Mouse (Mus musculus) frontal cortex, adult 2 months (tissue): ENCODE data around the gene Il20rb. TPM values are rescaled to one million over a fixed set of nuclear protein-coding genes. Genes with fewer than 3 reads are reported as not detected.

Experiments used
- DNase-seq, 2 experiments: peaks; one replicate each; pipeline ENCODE4 v3.0.0; 2022; ENCODE audit warnings: low spot score in 1 of 2; ENCODE audit errors: extremely low spot score in 1 of 2
- polyA plus RNA-seq: library from polyadenylated mRNA; depleted of rRNA; stranded (reverse); fragments of >200 nt; gene quantifications from 2 replicates; pipeline ENCODE4 v1.2.3, GENCODE M21; 2012

Il20rb gene
- polyA plus RNA-seq, 1 experiment: 1.5 TPM

DNA sequence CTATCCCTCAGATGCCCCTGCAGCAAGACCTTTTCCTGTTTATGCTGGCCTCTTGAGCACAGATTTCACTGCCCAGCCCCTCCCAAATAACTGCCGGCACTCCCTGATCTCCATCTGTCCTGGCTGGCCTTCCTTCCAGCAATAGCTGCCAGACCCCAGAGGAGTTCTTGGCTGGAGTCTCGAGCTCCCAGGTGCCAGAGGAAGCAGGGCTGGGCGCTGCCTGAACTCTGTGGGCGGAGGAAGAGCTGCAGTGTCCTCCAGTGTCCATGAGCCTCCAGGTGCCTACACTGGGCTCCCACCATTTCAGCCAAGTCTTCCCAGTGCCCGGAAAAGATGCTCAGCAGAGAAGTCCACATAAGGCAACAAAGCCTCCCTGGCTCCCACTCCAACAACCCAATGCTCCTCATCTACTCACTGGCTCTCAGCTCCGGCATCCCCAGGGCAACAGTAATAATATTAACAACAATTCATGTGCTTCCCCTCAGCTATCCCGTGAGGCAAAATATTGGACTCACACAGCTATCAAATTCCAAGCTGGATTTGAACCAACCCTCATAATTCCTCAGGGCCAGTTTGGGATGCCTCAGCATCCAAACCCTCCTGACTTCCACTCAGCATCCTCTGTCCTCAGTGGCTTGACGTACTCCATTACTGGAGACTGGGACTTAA is 15.5 kb downstream of the Il20rb start:
- DNase-seq: no peak

DNA sequence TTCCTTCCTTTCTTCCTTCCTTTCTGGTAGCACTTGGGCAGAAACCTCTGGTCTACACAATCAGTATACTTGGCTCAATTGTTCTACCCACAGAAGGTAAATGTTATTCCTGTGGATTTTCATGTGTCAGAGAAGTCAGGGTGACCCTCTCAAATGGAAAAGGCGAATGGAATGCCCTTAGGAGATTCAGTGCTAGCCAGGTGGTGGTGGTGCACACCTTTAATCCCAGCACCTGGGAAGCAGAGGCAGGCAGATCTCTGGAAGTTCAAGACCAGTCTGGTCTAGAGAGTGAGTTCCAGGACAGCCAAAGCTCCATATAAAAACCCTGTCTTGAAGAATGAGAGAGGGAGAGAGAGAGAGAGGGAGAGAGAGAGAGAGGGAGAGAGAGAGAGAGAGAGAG is 16.4 kb downstream of the Il20rb start:
- DNase-seq: no peak

DNA sequence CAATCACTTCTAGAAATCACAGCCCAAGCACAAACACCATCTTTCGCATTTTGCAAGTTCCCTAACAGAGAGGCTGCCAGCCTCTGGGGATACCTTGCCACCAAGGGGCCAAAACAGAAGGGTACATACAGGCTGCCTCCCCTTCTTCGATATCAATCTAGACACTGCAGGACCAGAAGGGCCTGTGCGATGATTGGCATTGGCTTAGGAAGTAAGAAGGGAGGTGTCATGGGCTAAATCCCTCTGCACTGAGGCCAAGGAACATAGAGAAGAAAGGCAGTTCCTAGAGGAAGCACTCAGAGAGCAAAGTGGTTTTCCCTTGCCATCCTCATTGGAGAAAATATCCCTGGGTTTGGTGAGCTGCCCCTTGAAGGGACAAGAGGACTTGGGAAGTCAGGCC is 16.9 kb downstream of the Il20rb start:
- DNase-seq: no peak

DNA sequence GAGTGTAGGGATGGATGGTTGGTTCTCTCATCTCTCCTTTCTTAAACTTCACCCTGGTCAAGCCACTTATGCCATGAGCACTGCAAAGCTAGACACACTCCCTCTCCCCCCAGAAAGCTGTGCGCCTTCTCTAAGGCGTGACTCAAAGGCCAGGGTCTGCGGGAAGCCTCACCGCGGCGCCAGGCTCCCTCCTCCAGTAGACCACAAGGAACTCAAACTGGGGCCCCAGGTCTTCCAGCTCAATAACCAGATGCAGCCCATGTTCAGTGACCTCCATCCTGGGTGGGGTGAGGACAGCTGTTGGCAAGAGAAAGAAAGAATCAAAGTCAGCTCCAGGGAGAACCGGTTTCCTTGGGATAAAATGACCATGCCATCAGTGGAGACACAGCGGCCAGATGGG is 18.4 kb downstream of the Il20rb start:
- DNase-seq: no peak

DNA sequence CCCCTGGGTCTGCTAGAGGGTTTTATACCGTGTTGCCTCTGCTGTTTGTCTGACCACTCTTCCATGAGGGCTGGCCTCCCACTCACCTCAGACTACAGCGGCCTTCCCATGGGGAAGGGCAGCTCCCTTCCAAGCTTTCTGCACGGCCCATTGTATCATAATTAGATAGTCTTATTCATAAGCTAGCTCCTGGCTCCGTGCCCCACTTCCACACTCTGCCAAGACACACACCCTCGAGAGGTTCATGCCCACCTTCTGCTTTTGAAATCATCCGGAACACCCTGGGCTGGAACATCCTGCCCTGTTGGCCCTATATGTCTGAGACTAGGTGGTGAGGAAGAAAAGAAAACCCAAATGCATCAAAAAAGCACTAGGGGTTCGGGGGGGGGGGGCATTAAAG is 18.9 kb downstream of the Il20rb start:
- peak in 1 of 2 experiments; percentile 28 for DNase-seq

DNA sequence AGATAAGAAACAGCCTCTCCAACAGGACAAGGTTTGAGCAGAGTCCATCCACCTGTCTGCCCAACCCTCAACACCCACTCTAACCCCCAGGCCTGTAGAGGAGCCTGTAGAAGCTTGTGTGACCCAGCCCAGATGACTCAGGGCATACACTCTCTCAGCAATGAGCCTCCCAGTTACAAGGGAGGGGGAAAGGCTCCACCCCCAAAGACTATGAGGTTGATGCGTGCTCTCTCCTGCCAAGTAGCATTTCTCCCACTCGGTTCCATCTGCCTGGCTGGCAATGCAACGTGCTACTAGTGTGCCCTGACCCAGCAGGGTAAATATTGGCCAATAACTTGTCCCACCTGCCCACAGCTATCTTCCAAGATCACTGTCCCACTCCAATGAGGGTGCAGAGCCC is 19.8 kb downstream of the Il20rb start:
- DNase-seq: no peak

DNA sequence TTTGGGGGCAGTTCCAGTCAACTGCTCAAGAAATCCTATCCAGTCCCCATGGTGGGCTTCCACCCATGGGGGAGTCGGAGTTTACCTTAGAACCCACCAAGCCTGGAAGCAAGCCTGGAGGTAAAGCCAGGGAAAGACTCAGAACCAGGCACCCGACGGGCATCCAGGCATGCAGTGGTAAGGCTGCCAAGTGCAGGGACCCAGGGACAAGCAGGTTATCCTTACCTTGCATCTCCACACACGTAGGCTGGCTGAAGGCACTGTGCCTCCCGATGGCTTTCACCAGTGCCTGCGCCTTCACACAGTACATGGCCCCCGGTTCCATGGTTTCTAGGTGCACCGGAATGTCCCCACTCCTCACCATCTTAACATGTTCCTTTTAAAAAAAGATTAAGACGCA is 20.6 kb downstream of the Il20rb start:
- DNase-seq: no peak

DNA sequence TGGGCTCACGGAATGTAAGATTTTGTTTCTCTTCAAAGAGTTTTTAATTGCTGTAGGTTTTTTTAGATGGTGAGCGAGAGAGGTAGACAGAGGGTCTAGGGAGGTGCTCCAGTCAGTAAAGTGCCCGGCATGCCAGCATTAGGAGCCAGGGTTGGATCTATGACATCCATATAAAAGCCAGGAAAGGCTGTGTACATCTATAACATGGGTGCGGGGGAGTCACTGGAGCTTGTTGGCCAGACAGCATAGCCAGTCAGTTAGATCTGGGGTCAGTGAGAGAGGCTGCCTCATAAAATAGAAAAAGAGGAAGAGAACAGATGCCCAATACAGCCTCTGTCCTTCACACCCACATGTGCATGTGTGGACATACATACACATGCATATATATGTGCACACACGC is 21.2 kb downstream of the Il20rb start:
- DNase-seq: no peak

DNA sequence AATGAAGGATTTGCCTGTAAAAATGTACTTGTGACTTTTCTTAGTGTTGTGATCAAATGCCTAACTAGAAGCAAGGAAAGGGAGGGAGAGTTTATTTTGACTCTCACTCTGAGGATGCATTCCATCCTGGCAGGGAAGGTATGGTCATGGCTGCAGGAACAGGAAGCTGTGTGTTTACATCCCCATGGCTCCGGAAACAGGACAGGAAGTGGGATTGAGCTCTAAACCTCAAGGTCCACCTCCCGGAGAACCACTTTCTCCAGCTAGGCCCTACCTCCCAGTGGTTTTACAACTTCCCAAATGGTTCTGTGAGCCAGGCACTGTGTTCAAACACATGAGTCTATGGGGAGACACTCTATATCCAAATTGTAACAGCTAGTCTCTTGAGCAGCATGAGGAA is 22.8 kb downstream of the Il20rb start:
- DNase-seq: no peak

DNA sequence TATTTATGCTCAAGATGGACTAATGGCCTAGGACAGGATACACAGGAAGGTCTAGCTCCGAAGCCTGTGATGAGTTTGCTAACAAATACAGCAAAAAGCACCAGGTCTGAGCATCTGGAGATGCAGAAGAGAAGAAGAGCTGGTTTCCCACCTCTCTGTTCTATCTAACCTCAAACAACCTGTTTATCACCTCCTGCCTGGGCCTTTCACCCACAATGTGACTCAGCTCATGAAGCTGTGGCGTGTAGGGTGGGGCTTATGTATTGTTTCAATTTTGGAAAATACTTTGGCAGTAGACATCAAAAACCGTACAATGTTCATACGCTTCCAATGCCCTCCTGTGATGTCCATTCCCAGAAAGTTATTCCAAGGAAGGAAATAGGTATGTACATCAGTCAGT is 24.5 kb downstream of the Il20rb start:
- no peak for DNase-seq

DNA sequence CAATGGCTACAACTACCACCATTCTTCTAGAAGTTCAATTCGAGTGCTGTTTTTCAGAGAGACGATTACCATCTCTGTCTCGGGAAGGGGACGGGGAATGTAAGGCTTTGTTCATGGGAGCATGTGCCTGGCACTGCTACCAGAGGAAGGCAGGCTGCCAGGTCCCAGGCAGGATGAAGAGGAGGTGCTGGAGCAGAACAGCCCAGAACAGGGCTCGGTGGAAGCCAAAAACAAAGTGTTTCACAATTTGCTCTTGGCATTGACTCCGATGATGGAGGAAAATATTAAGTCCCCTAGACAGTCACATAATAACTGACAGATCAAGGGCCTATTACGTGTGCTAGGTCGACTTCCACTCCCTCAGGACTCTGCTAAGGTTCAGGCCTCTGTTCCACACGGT is 24.9 kb downstream of the Il20rb start:
- DNase-seq: peak in 1 of 2 experiments; percentile 57

DNA sequence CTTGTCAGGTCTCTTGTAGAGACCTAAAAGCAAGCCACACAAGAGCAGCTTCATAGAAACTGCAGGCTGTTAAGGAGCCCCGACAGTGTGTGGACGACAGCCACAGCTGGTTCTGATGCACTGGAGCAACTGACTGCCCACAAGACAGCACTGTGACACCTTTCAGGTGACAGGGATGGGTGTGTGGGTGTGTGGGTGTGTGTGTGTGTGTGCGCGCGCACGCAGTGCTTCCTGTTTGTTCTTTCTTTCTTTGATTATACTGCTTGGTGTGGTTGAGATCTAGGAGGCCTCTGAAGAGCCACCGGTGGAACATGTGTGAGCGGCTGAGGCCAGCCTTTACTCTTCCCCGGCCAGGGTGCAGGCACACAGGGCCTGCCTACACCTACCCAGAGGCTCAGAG is 26.4 kb downstream of the Il20rb start:
- DNase-seq: no peak

DNA sequence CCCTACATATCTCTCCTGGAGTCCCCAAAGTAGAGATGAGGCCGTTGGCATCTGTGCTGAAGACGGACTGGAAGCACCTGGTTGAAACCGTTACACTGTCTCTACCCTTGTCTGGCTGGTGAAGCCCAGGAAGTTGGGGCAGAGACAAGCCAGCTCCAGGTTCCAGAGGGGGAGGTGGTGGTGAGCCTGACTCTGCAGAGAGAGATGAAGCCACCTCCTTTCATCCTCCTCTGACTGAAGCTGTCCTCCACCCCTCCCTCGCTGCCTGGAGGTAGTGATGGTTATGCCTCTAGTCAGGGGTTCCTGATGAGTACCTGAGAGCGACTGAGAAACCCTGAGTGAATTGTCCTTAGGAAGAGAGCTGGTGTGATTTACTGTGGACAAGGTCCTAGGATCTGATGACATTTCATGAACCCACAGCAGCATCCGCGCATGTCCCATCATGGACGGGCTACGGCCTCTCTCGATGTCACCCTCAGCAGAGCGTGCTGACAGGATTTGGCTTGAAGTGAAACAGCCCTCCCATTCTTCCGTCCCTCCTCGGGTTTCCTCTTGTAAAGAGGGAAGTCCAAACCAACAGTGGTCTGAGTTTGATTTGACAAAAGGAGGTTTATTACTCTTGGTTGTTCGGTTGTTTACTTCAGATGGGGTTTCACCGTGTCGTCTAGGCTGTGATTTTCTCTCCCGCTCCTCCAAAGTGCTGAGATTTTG is 28.5 kb downstream of the Il20rb start:
- DNase-seq: no peak

DNA sequence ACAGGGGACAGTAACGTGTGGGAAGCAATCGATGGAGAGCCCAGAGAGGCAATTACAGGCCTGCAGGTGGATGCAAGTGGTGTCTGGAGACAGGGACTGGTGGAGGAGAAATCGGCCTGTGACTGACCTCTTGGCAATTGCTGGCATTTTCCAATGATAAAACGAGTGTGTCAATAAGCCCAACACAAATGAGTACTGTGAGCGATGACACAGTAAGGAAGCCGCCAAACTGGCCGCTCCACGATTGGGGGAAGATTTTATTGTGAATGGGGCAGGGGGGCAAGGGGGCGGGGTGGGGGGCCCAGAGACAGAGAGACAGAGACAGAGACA is 32.0 kb downstream of the Il20rb start:
- DNase-seq: no peak

DNA sequence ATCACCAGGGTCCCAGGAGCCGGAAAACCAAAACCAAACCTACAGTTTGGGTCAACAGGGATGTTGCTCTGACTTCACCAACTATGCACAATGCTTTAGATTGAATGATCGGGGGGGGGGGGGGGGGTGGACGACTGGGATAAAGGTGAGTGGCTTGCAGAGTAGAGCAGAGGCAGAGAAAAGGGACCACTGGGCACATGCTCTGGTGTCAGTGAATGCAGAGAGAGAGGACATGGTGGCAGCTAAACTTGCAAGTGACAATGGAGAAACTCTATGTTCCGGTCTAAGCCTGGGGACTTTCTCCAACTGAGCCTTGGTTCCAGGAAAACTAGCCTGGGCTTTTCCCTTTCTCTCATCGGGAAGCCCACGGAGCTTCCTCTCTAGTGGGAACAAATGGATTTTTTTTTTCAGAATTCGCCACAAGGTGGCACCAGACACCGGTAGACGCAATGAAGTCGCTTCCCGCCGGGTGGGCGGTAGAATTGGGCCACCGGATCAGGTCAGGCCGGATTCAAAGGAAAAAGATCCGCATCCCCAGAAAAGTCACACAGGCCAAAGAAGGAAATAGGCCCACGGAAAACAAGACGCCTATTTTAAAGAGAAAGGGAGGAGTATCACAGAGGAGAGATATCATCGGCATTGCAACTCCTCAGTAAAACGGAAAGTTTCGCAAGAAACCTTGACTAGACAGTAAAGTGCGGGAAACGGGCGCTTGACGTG is 32.5 kb downstream of the Il20rb start:
- peak in 1 of 2 experiments; percentile 91 for DNase-seq

DNA sequence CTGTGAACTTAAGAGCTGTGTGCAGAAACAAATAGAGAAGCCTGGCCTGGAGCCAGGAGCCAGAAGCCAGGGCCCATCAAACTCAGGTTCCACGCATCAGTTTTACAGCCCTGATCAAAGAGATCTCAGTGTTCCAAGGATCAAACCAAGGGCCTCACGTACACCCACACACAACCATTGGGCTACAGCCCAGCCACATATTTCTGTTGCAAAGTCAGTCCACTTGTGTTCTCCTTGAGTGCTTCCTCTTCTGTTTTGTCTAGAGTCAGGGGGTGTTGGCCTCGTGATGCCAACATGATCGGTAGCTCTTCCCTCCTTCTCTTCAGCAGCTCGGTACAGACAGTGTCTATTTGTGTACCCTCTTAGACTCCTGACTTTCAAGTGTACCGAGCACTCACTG is 34.2 kb downstream of the Il20rb start:
- no peak for DNase-seq

DNA sequence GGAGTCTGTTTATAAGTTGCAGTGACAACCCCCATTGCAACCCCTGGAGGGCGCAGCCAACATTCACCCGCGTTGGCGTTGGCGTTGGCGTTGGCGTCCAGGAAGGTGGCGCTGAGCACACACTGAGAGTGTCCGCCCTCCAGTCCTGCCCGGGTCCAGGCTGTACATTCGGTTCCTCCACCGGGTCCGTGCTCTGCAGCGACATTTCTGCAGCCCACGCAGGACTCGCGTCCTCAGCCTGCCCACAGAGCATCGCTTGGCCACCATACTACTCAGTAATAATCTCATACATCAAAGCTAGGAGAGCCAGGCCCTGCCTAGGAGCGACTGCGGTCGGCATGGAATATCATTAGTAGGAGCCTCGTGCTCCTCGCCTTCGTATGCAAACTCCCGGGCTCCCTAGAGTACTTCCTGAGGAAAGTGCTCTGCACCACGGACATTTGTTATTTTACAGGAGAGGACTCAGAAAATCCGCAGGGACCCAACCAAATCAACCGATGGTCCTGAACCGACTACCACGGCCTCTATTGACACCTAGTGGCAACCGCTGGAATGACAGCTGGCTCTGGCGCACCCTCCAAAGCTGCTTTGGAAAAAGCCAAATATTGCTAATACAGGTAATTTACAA is 40.4 kb downstream of the Il20rb start:
- DNase-seq: peak; percentile 49 to 87

DNA sequence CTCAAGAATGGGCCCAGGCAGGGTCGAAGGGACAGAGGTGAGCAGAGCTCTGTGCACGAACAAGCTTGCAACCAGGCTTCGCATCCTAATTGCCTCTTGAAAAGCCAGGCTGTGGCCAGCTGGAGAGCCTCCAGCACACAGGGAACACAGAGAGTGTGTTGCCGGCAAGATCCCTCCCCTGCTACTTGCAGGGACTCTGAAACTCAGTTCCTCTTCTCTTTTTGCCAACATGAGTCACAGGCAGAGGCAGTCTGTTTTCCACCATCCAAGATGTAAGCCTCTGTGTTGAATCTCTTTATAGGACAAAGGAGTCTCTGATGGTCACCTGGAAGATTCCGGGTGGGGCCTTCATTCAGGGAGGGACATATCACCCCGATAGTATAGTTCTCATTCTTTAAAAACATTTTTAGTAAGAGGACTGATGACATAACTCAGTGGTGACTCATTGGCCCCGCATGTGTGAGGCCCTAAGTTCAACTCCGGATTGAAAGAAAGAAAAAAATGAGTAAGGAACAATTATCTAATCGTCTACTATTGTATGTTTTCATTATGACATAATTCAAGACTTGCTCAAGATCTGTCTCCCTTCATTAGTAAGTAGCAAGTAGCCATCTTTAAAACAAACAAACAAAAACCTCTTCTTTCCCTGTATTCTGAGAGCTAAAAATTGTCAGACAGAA is 46.3 kb downstream of the Il20rb start:
- DNase-seq: peak in 1 of 2 experiments; percentile 46

DNA sequence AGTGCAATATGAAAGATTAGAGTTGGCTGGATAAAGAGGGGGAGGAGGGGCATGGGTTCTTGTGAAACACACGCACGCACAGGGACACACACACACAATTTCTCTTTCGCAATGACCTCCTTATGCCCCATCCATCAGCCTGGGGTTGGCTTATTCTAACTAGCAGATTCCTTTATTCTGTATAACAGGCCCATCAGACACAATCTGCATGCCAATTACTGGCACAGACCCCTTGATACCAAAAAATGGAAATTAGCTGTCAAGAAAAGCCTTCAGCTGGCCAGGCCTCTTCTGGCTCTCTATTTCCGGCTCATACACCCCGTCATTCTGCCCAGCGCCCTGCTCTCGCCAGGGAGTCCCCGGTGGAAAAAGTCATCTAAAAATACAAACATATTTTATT is 47.1 kb downstream of the Il20rb start:
- no peak for DNase-seq

DNA sequence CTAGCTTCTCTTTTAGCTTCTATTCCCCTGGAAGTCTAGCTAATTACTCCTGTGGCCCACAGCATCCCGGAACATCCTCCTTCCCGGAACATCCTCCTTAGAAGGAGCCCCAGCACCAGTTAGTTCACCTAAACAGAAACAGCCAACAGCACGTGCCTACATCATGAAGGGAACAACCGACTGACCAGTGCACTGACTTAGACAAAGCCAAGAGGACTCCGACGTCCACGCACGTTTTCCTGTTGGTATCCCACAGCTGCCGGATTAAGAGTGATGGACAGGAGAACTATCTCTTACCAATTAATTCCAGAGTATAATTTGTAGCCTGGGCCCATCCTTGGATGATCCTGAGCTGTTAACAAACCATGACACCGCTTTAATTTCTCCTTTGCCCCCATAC is 47.6 kb downstream of the Il20rb start:
- no peak for DNase-seq
